Comparison of ENCODE assay signal across 24 mouse cellular contexts in genomic region chr4:149730827-149731226, GRCm38 (mm10). TPM values are rescaled to one million over a fixed set of nuclear protein-coding genes. Genes with fewer than 3 reads are reported as not detected.
DNase-seq lines count a peak whose midpoint lies in the region; ATAC-seq and TF ChIP-seq lines count a peak whose summit lies in the region.
"Had no signal": no experiment of that assay in that cellular context is flagged by ENCODE, and none has a peak within 500 bp of the region (broad histone marks: within the 10 kb centered on the region; RNA-seq: fewer than 3 reads in every experiment).

No protein-coding gene starts in this region.

- DNase-seq in heart, embryonic 10.5 days (ENCODE audit: low spot score), result no peak
- no peak for DNase-seq in heart, adult 18-20 months
- DNase-seq in kidney, adult 9 months, result no peak
- DNase-seq in ES-E14 (ENCODE audit: low read depth, low spot score), result no peak
- no peak for DNase-seq in frontal cortex, postnatal 10 days (ENCODE audit: low spot score in 2 of 2)
- no peak for DNase-seq in adrenal gland, adult 2 months
- DNase-seq: adrenal gland, postnatal 25 days; cerebellum, adult 11 months; gastrocnemius, postnatal 14 days; kidney, postnatal 36 days; right cerebral cortex, postnatal 14 days; thymus, adult 18-20 months had no signal

- no peaks in the 10 kb centered on the region for H3K9me3 ChIP-seq in heart, embryonic 10.5 days
- no peaks in the 10 kb centered on the region for H3K9me3 ChIP-seq in kidney, embryonic 15.5 days (replicated peaks)
- H3K9me3 ChIP-seq in E14TG2a.4 (ENCODE audit: low read length) (no peaks in the 10 kb centered on the region), ES-E14 (ENCODE audit: control insufficient read depth, insufficient read depth, low read depth, low read length) (no peaks in the 10 kb centered on the region)
- H3K9me3 ChIP-seq: forebrain, embryonic 13.5 days; limb, embryonic 10.5 days; midbrain, embryonic 13.5 days; stomach, embryonic 15.5 days had no signal

- TF ChIP-seq CTCF in E14TG2a.4 (conservative IDR thresholded peaks at IDR 0.05; ENCODE audit: low read length), result no peak

- H3K4me2 ChIP-seq in kidney, embryonic 15.5 days, result 0 out of 2 replicates have a peak overlapping the region, but pooled peaks have one; percentile 4
- H3K4me2 ChIP-seq: forebrain, embryonic 13.5 days; heart, embryonic 11.5 days; hindbrain, embryonic 14.5 days; midbrain, embryonic 13.5 days; stomach, embryonic 15.5 days had no signal

- no peaks in the 10 kb centered on the region for H3K27me3 ChIP-seq in heart, embryonic 10.5 days (ENCODE audit: insufficient read depth, poor library complexity, severe bottlenecking)
- no peaks in the 10 kb centered on the region for H3K27me3 ChIP-seq in kidney, embryonic 15.5 days
- H3K27me3 ChIP-seq in E14TG2a.4 (ENCODE audit: insufficient read depth, low read length), result no peaks in the 10 kb centered on the region
- H3K27me3 ChIP-seq: forebrain, embryonic 13.5 days; midbrain, embryonic 13.5 days; Patski; stomach, embryonic 15.5 days had no signal

- in situ Hi-C loops in ES-E14 (cut with MboI; ENCODE audit: low sequenced_read_pairs in 2 of 2, unreplicated experiment in 2 of 2), result no loop called here

- H3K36me3 ChIP-seq in heart, embryonic 10.5 days, result peaks cover 61% of the 10 kb centered on the region
- peaks cover 65% of the 10 kb centered on the region for H3K36me3 ChIP-seq in kidney, embryonic 15.5 days
- H3K36me3 ChIP-seq in E14TG2a.4 (ENCODE audit: insufficient read depth, low read length) (peaks cover 89% of the 10 kb centered on the region), ES-E14 (ENCODE audit: control insufficient read depth, insufficient read depth, low read length, poor library complexity, severe bottlenecking) (peaks cover 44% of the 10 kb centered on the region)

- peaks cover 56% of the 10 kb centered on the region for H3K4me1 ChIP-seq in heart, embryonic 10.5 days
- peaks cover 55% of the 10 kb centered on the region for H3K4me1 ChIP-seq in kidney, embryonic 15.5 days
- peaks cover 95% of the 10 kb centered on the region for H3K4me1 ChIP-seq in E14TG2a.4 (replicated peaks; ENCODE audit: low read depth, low read length)
- peaks cover 0 to 22% of the 10 kb centered on the region in 2 experiments; a peak in 2 of 4 replicates for H3K4me1 ChIP-seq in ES-E14 (ENCODE audit: control insufficient read depth in 2 of 2, insufficient read depth in 2 of 2, low read length in 2 of 2, poor library complexity in 1 of 2)

- 70% methylated on average over 7 of the region's 7 CpGs for WGBS in heart, embryonic 10.5 days
- 55% methylated on average over 7 of the region's 7 CpGs for WGBS in kidney, embryonic 15.5 days

- no peak overlapping the region for H3K9ac ChIP-seq in kidney, embryonic 15.5 days
- H3K9ac ChIP-seq in ES-E14 (ENCODE audit: insufficient read depth, low read depth, low read length, poor library complexity, severe bottlenecking), result no peak overlapping the region
- H3K9ac ChIP-seq: forebrain, embryonic 13.5 days; hindbrain, embryonic 14.5 days; midbrain, embryonic 13.5 days; stomach, embryonic 15.5 days had no signal

- H3K4me3 ChIP-seq in heart, embryonic 10.5 days, result no peak overlapping the region
- no peak overlapping the region for H3K4me3 ChIP-seq in kidney, embryonic 15.5 days (replicated peaks)
- H3K4me3 ChIP-seq in E14TG2a.4 (replicated peaks; ENCODE audit: low read length) (peak overlapping the region; percentile 35), ES-E14 (ENCODE audit: insufficient read depth in 1 of 2, low read depth in 1 of 2, low read length in 2 of 2, poor library complexity in 1 of 2, severe bottlenecking in 1 of 2) (no peak overlapping the region)
- H3K4me3 ChIP-seq: erythroblast, embryonic 14.5 days; forebrain, embryonic 13.5 days; left cerebral cortex, adult 2 months; limb, embryonic 10.5 days; midbrain, embryonic 13.5 days; stomach, embryonic 15.5 days had no signal

- peak overlapping the region; percentile 39; the same call in 1 of the 2 replicates for H3K27ac ChIP-seq in heart, embryonic 10.5 days
- peak overlapping the region; percentile 45 for H3K27ac ChIP-seq in kidney, embryonic 15.5 days
- H3K27ac ChIP-seq in ES-E14 (ENCODE audit: insufficient read depth, low read depth, low read length, poor library complexity, severe bottlenecking), result peak overlapping the region; percentile 7; the same call in 1 of the 2 replicates
- H3K27ac ChIP-seq: forebrain, embryonic 13.5 days; hindbrain, embryonic 14.5 days; left cerebral cortex, adult 2 months; limb, embryonic 10.5 days; midbrain, embryonic 13.5 days had no signal

- ATAC-seq in kidney, embryonic 15.5 days (replicated peaks; ENCODE audit: low FRiP score), result 0 out of 2 replicates have a peak, but pooled peaks have one; percentile 27
- ATAC-seq: forebrain, embryonic 13.5 days; lung, postnatal 0 days; midbrain, embryonic 13.5 days; Patski had no signal

TF ChIP-seq in ES-E14, 5 proteins besides CTCF, POLR2A, EP300 and RAD21:
- TF ChIP-seq HCFC1 (IDR thresholded peaks at IDR 0.05; ENCODE audit: borderline replicate concordance, insufficient read depth, low read length) (no peak), ZNF384 (IDR thresholded peaks at IDR 0.05; ENCODE audit: low read depth, low read length) (no peak), ZC3H11A (IDR thresholded peaks at IDR 0.05; ENCODE audit: borderline replicate concordance, low read depth, low read length) (no peak), CHD2 (IDR thresholded peaks at IDR 0.05; ENCODE audit: low read depth, low read length) (no peak), MAFK (IDR thresholded peaks at IDR 0.05; ENCODE audit: insufficient read depth, low read depth, low read length) (no peak)

RNA-seq across cellular contexts. Expression of gene Tmem201, which starts 7.0 kb away (rescaled TPM):
- polyA plus RNA-seq in heart, embryonic 10.5 days (2016; fragmentation: Nextera tagmentation; extraction: Ambion mirVana), result 43.1 and 54.0 TPM in 2 replicates
- 10 to 100 TPM; 85.2 to 90.5 TPM for total RNA-seq in heart, adult 18-20 months (2021)
- polyA plus RNA-seq in kidney, embryonic 15.5 days (2015; fragmentation: Nextera tagmentation; extraction: Ambion mirVana), result 35.4 and 42.2 TPM in 2 replicates
- 47.3 and 66.6 TPM in 2 replicates for total RNA-seq in ES-E14 (2012; rRNA removed)
- 10 to 100 TPM; 30.0 to 31.0 TPM for total RNA-seq in adrenal gland, adult 2 months (2021)
- 85.3 and 95.4 TPM in 2 replicates for polyA plus RNA-seq in adrenal gland, adult 2 months (2012; rRNA removed)

RNA-seq across cellular contexts. Expression of gene Pik3cd, which starts 28.5 kb away (rescaled TPM):
- 3.4 and 4.8 TPM in 2 replicates for polyA plus RNA-seq in heart, embryonic 10.5 days (2016; fragmentation: Nextera tagmentation; extraction: Ambion mirVana)
- total RNA-seq in heart, adult 18-20 months (2021), result 1 to 10 TPM; 3.5 to 5.6 TPM
- 4.2 and 4.8 TPM in 2 replicates for polyA plus RNA-seq in kidney, embryonic 15.5 days (2015; fragmentation: Nextera tagmentation; extraction: Ambion mirVana)
- total RNA-seq in ES-E14 (2012; rRNA removed), result 6.4 and 8.0 TPM in 2 replicates
- total RNA-seq in adrenal gland, adult 2 months (2021), result 1 to 10 TPM; 6.1 to 6.2 TPM
- 4.2 and 5.0 TPM in 2 replicates for polyA plus RNA-seq in adrenal gland, adult 2 months (2012; rRNA removed)

RNA-seq across cellular contexts. Expression of gene Slc25a33, which starts 43.2 kb away (rescaled TPM):
- polyA plus RNA-seq in heart, embryonic 10.5 days (2016; fragmentation: Nextera tagmentation; extraction: Ambion mirVana), result 9.0 and 15.5 TPM in 2 replicates
- 10 to 100 TPM; 22.7 to 25.7 TPM for total RNA-seq in heart, adult 18-20 months (2021)
- 14.2 and 16.0 TPM in 2 replicates for polyA plus RNA-seq in kidney, embryonic 15.5 days (2015; fragmentation: Nextera tagmentation; extraction: Ambion mirVana)
- 11.5 and 12.2 TPM in 2 replicates for total RNA-seq in ES-E14 (2012; rRNA removed)
- 10 to 100 TPM; 18.7 to 26.7 TPM for total RNA-seq in adrenal gland, adult 2 months (2021)
- 29.0 and 43.2 TPM in 2 replicates for polyA plus RNA-seq in adrenal gland, adult 2 months (2012; rRNA removed)
